In the genomic region with DNA sequence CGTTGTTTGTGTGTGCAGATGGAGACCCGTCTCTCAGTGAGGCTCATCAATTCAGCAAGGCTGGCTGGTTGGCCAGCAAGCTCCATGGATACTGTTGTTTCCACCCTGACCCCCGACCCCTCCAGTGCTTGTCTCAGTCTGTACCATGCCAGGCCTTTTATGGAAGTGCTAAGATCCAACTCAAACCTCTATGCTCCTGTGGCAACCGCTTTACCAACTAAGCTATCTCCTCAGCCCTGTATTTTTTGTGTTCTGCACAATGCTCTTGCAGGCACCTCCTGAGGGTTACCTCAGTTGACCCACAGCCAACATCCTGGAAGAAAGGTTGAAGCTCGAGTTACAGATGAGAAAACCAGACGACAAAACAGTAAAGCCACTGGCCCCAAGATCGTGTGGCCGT, we compare ENCODE assay signal across 26 mouse cellular contexts.
DNase-seq lines count a peak whose midpoint lies in the region; ATAC-seq and TF ChIP-seq lines count a peak whose summit lies in the region.
"Had no signal": no experiment of that assay in that cellular context is flagged by ENCODE, and none has a peak within 500 bp of the region (broad histone marks: within the 10 kb centered on the region; RNA-seq: fewer than 3 reads in every experiment).

No protein-coding gene starts in this region.

- no peaks in the 10 kb centered on the region for H3K4me1 ChIP-seq in kidney, embryonic 16.5 days (ENCODE audit: insufficient read depth, low read length)
- peaks cover 18% of the 10 kb centered on the region for H3K4me1 ChIP-seq in hindbrain, embryonic 13.5 days (replicated peaks)
- H3K4me1 ChIP-seq: intestine, embryonic 15.5 days; liver, embryonic 15.5 days had no signal

- 25% methylated on average over 8 of the region's 8 CpGs for WGBS in kidney, embryonic 16.5 days
- 34% methylated on average over 8 of the region's 8 CpGs for WGBS in hindbrain, embryonic 13.5 days

- CTCF ChIA-PET in Patski (lab: Charles Lee), result interaction anchor here (0.9 kb wide), 1 partner anchor 12 kb away, joined by 3 read pairs; no protein-coding TSS in a partner anchor

- TF ChIP-seq CTCF in Patski (IDR thresholded peaks at IDR 0.05), result no peak

- peak; percentile 84 for ATAC-seq in kidney, embryonic 16.5 days (ENCODE audit: low FRiP score, low TSS enrichment)
- ATAC-seq in Patski, result peak; percentile 38
- peak; percentile 61; the same call in 1 of the 2 replicates for ATAC-seq in hindbrain, embryonic 13.5 days (ENCODE audit: low FRiP score)
- ATAC-seq: intestine, embryonic 15.5 days had no signal

- H3K9ac ChIP-seq in kidney, embryonic 16.5 days (replicated peaks; ENCODE audit: low read length), result no peak overlapping the region
- H3K9ac ChIP-seq in hindbrain, embryonic 13.5 days, result no peak overlapping the region
- H3K9ac ChIP-seq: embryonic facial prominence, embryonic 15.5 days; intestine, embryonic 15.5 days; liver, embryonic 15.5 days had no signal

- intact Hi-C loops in gastrocnemius, postnatal 36 days (cut with DNase I), result no loop called here

- H3K27ac ChIP-seq in kidney, embryonic 16.5 days (ENCODE audit: low read length), result peak overlapping the region; percentile 54; the same call in 1 of the 2 replicates
- H3K27ac ChIP-seq in hindbrain, embryonic 13.5 days, result no peak overlapping the region
- H3K27ac ChIP-seq: embryonic facial prominence, embryonic 15.5 days; gastrocnemius, adult 2 months; intestine, embryonic 15.5 days; liver, embryonic 15.5 days had no signal

- no peaks in the 10 kb centered on the region for H3K9me3 ChIP-seq in kidney, embryonic 16.5 days (ENCODE audit: low read length)
- no peaks in the 10 kb centered on the region for H3K9me3 ChIP-seq in hindbrain, embryonic 13.5 days
- H3K9me3 ChIP-seq: embryonic facial prominence, embryonic 15.5 days; intestine, embryonic 15.5 days; liver, embryonic 15.5 days had no signal

- H3K4me3 ChIP-seq in kidney, embryonic 16.5 days (ENCODE audit: low read length), result no peak overlapping the region
- no peak overlapping the region for H3K4me3 ChIP-seq in hindbrain, embryonic 13.5 days
- H3K4me3 ChIP-seq: embryonic facial prominence, embryonic 15.5 days; gastrocnemius, adult 2 months; intestine, embryonic 15.5 days; liver, embryonic 15.5 days had no signal

- POLR2A ChIA-PET in Patski (lab: Charles Lee), result no interaction called here

- in situ Hi-C loops in Patski (cut with MboI; ENCODE audit: low pct_unique_long_range_greater_than_20kb), result no loop called here

- DNase-seq in kidney, adult 18-20 months, result no peak
- DNase-seq in Patski (ENCODE audit: low read depth, low spot score), result no peak
- peak; percentile 52 for DNase-seq in embryo, embryonic 10.5 days (ENCODE audit: low spot score)
- no peak for DNase-seq in right cerebral cortex, adult 18-20 months
- no peak for DNase-seq in layer of hippocampus, postnatal 36 days
- no peak for DNase-seq in gastrocnemius, postnatal 36 days
- DNase-seq: adrenal gland, adult 2 months; B cell, adult 2 months; cerebellum, adult 18-20 months; cerebellum, postnatal 14 days; gastrocnemius, adult 2 months; heart, postnatal 4 days; kidney, postnatal 4 days; layer of hippocampus, adult 9-11 months; left cerebral cortex, postnatal 4 days; liver; lung, postnatal 4 days; retina, postnatal 1 day; thymus, postnatal 14 days had no signal

- no peaks in the 10 kb centered on the region for H3K36me3 ChIP-seq in kidney, embryonic 16.5 days (ENCODE audit: insufficient read depth, low read length)
- H3K36me3 ChIP-seq in hindbrain, embryonic 13.5 days, result no peaks in the 10 kb centered on the region
- H3K36me3 ChIP-seq: embryonic facial prominence, embryonic 15.5 days; G1E; intestine, embryonic 15.5 days; liver, embryonic 15.5 days had no signal

- H3K27me3 ChIP-seq in kidney, embryonic 16.5 days (ENCODE audit: insufficient read depth, low read length), result no peaks in the 10 kb centered on the region
- no peaks in the 10 kb centered on the region for H3K27me3 ChIP-seq in Patski
- H3K27me3 ChIP-seq in hindbrain, embryonic 13.5 days, result no peaks in the 10 kb centered on the region
- H3K27me3 ChIP-seq: CH12.LX; embryonic facial prominence, embryonic 15.5 days; intestine, embryonic 15.5 days; liver, embryonic 15.5 days had no signal

- H3K4me2 ChIP-seq in kidney, embryonic 16.5 days (replicated peaks; ENCODE audit: low read depth, low read length), result no peak overlapping the region
- H3K4me2 ChIP-seq in hindbrain, embryonic 13.5 days, result no peak overlapping the region
- H3K4me2 ChIP-seq: embryonic facial prominence, embryonic 15.5 days; intestine, embryonic 15.5 days; liver, embryonic 15.5 days had no signal
